Mouse (Mus musculus) ES-Bruce4 (cell line): ENCODE data around the gene H1foo.

ENCODE experiments used
- CTCF ChIP-seq: IDR thresholded peaks from one replicate; pipeline ENCODE4 v1.8.1; 2011; ENCODE audit warnings: low read depth, low read length
- POLR2A ChIP-seq: IDR thresholded peaks from one replicate; pipeline ENCODE4 v1.8.1; 2011; ENCODE audit warnings: low read length; ENCODE audit not compliant: insufficient read depth

DNA sequence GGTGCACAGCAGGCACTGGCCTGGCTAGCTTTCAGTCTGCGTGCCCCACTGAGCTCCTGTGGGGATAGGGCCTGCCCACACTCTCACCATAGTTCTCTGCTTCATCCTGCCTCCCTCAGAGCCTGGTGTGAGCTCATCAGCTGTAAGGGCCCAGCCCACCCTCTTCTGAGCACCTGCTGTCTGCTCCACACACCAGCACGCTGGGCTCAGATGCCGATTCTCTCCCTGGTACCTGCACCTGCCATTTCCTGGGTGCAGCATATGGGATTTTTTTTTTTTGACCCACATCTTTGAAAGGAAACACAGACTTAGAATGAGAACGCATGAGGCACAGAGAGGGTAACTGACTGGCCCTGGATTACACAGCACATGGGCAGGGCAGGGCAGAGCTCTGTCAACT is 44.9 kb downstream of the H1foo start:
- TF ChIP-seq CTCF (no peak), POLR2A (no peak)
